Mouse (Mus musculus) frontal cortex, adult 2 months (tissue): ENCODE measurements at regions not wholly inside any gene's neighbourhood (a gene's known extent, or its start where the extent isn't known, plus 50 kb on each side); places are given as distances from the start of the nearest gene placed in this dataset.
A peak's percentile ranks its signal among the peaks of the same experiment; 100 is the strongest.

Source experiments
- DNase-seq, 2 experiments: peaks; one replicate each; pipeline ENCODE4 v3.0.0; 2022; ENCODE audit warnings: low spot score in 1 of 2; ENCODE audit errors: extremely low spot score in 1 of 2

DNA sequence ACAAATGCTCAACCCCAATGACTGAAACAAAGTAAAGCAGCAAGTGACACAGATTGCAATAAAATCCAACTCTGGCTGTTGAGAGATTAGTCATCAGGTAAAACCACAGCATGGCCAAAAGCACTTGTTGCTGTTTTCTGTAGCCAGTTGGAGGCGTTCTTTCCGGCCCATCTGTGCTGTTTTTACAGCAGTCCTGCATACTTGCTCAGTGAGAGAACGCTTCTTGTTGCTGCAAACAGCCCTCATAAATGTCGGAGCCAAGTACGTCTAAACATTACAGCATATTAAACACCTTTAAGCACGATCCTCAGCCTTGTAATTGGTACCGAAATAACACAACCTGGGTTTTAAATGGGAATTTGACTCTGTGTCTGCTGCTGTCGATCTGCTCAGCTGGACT, 65.6 kb upstream of the Hs3st3a1 start:
- peak; percentile 16 to 50 for DNase-seq

DNA sequence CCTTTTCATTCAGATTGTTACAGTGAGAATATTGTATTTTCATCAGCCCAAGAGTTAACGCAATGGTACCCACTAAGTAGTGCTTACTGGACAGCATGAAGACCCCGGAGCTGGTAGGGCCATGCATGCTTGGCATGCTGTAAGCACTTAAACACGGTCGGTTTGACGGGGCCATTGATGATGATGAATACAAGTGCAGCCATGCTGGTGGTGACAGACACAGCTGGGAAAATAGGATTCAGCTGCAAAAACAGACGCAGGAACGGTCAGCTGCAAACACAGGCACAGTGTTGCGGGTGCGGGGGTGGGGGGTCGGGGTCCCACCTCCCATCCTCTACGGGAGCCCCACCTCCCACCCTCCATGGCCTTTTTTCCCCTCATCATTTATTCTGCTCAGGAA, 99.7 kb upstream of the Hs3st3a1 start:
- DNase-seq = no peak

DNA sequence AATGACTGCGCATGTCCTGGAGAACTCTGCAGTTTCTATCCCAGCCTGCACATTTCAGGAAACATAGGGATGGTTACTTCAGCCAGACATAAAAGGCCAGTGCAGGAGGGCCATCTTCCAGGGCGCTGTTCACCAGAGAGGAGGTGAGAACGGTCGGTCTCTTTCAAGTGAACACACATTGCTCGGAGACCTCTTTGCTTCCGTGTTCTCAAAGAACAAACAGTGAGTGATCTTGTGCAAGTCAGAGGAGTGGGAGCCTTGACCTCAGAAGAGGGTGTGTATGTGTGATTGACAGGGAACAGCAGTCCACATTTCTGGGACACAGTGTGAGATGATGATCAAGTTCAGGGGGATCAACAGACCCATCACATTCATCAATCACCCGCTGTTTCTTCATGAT, 102.7 kb upstream of the Hs3st3a1 start:
- no peak for DNase-seq

DNA sequence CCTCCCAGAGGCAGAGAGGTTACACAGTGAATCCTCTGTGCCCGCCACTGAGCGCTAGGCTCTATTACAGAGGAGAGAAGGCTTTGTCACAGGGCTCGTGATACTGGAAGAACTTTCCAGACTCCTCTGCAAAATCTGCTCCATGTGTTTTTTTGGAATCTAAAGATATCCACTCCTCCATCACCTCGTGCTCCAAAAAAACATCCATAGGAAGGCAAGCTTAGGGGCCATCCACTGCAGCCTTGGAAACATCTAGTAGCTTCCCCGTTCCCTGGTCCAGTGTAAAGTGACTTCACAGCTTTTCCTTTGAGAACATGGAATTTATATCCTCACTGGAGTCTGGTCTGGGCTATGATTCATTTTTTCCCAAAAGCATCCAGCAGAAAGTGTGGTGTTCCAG, 103.3 kb upstream of the Hs3st3a1 start:
- peak; percentile 47 to 64 for DNase-seq

DNA sequence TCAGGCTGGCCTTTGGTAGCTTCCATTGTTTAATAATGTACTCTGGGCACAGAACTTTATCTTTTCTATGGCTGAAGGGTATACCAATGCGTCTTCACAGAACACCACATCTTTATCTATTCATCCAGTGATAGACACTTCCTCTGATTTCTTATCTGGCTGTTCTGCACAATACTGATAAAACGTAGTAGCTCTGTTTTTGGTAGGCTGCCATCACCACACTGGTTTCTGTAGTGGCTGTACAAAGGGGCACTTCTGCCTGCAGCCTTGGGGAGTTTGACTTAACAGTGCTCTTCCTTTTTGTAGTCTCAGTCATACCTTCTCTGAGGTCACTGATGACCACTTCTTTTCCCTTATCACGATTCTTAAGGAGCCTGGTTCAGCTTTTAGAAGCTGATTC, 106.0 kb upstream of the Hs3st3a1 start:
- no peak for DNase-seq

DNA sequence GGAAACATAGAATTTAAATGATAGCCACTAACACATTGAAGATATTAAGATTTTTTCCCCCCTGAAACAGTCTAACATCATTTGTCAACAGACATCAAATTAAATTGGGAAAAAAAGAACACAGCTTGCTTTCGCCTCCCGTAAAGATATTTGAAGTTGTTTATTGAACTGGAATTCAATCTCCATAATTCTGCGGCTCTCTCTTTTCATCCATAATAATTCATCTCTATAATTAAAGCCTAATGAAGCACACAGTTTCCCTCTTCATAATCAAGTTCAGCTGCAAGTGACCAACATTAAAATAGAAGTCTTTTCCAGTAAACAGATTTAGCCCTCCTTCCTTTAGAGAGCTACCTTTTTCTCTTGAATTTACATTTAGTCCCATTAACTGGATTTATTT, 107.4 kb upstream of the Hs3st3a1 start:
- DNase-seq = no peak

DNA sequence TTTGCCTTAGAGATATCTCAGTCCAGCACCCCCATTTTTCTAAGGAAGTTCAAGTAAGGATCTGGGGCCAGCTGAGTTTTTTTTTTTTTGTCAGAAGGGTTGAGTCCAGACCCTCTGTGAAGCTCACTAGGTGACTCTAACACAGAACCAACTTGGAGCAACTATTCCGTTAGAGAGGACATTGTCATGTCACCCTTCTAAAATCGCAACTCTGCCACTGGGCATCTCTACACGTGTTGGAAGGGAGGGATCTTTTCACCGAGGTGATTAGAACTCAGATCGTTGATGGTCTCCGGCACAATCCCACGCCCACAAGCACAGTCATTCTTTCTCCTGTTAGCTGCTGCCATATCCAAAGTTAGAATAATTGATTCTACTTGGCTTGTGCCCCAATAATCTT, 108.5 kb upstream of the Hs3st3a1 start:
- no peak for DNase-seq

DNA sequence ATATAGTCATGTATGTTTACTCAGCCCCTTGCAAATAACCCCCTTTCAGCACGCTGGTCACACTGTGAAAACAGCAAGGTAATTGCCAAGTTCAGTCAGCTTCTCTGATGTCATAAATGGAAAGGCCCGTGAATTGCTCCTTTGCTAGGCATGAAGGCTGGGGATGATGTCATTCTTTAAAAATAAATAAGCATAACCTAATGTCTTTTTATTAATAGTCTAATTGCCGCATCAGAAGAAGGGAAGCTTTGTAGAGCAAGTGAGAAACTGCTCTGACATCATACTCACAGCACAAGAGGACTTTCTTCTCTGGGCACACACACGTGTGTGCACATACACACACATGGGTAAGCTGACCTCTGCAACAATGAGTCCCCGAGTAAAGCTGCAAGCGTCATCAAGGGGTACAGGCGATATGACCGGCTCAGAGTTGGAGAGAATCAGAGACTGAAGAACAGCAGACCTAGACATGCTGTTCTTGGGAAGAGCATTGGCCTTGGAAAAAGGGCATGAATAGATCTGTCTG, 113.2 kb upstream of the Hs3st3a1 start:
- no peak for DNase-seq

DNA sequence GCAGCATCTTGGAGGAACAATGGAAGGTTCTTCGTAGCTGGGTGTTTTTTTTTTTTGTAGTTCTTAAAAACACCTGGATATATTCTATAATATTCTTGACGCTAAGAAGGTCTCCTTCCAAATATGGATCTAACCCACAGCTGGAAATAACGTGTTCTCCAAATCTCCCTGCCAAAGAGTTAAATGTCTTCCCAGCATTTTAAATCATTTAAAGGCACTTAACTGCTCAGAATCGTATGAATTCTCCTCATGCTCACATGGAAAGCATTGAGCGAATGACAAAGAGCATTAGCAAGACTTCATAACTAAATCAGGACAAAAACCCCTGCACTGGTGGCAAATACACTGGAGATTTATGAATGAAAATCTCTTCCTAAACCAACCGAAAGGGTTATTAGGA, 117.7 kb upstream of the Hs3st3a1 start:
- DNase-seq = no peak

DNA sequence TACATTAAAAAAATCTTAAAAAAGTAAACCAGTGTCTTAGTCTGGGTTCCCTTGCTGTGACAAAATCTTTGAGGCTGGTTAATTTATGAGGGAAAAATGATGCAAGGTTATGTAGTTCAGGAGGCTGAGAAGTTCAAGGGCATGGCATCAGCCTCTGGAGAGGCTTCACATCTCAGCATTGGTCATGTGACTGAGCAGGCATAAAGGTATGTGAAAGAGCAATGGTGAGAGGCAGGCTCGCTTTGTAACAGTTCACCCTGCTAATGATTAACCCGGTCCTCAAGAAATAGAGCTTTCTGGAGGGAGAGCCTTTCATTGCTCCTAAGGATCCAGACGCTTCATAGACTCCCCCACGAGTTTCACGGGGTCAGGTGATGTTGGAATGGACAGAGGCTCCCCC, 120.1 kb upstream of the Hs3st3a1 start:
- no peak for DNase-seq

DNA sequence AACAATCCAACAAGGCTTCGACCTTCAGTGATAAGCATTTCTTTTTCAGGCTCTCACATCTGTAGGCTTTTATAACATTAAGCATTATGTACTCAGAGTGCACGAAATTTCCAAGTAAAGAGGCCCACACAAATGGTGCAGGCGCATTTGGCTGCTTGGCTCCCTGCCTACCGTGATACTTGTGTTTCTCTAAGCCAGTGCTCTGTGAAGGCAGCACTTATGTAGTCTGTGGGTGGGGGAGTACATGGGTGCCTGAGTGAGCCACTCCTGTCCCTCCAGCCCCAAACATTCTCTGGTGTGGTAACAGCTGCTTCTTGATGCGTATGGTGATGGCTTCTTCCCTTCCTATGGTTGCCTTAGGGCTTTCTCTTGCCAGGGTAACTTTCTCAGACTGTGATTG, 121.9 kb upstream of the Hs3st3a1 start:
- peak in 1 of 2 experiments; percentile 13 for DNase-seq

DNA sequence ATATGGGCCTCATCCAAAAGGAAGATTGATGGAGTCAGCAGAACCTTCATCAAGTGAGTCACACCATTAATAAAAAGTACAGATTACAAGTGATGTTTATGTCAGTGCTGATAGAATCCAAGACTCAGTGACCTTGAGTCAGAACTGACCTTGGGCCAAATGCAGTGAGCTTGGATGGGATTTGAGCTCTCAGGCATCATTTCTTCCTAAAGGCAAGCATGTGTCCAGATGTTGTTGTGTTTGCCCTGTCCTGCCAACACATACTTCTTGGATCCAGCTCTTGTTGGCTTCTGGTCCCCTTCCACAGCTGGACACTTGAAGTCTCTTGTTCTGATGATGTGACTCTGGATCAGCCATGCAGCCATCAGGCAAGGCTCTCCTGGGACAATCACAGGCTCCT, 125.3 kb upstream of the Hs3st3a1 start:
- no peak for DNase-seq

DNA sequence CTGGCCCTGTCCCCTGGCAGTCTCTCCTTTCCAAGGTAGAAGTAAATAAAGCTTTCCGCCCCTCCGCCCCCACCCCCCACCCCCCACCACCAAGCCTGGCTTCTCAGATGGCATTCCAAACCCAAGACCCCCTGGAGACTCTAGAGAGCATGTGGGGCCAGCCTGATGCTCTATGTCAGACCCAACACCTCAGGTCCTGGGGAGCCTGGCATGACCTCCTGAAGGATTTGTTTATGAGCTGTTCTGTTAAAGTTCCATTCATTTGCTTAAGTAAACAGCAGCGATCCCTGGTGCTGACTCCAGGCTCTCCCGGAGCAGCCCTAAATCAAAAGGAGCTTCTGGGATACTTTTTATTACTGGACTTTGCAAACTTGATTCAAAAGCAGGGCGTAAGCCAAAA, 137.3 kb upstream of the Hs3st3a1 start:
- DNase-seq = no peak

DNA sequence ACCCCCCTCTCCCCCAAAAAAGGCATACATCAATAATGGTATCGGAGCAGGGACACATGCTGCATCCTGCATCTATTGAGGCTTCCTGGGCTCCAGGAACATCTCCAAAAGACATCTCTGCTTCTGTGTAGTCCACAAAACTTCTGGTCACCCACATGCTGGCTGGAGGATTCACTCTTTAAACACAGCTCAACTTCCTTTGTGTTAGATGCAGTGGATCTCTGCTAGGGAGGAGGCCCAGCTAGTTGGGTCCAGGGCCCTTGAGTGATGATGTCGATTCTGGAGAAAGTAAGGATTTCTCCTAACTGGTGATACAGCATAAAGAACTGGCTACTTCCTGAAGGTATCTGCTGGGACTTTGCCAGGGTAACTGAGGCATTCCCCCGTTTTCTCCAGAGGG, 146.9 kb upstream of the Hs3st3a1 start:
- no peak for DNase-seq

DNA sequence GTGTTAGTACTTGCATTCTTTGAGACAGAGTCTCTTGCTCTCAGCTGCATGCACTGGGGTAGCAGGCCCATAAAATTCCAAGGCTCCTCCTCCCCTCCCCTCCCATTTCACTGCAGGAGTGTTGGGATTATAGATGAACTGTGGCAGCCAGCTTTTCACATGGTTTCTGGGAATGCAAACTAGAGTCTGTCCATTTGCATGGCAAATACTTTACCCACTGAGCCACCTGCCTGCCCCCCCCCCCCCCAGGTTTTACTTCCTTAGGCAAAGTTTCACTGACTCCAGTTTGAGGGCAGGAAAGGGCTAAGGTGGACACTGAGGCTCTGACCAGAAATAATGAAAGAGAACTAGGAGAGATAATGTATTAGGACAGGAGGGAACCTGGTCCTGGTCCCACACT, 147.6 kb upstream of the Hs3st3a1 start:
- DNase-seq = no peak

DNA sequence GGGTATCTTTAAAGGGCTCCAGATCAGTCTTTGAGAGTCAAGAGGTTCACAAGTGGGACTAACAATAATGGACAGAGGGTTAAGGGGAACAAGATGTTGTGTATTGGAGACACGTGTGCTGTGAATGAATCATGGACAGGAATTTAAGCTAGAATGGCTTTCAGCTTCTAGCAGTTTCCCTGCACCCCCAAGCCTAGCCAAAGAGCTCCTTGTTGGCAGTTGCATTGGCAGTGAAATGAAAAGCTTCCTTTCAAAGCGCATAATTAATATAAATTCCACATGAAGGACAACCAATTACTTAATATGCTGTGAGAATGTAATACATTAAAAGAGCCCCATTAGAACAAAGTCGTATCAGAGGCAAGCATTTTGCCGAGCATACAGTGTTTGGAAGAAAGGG, 153.4 kb upstream of the Hs3st3a1 start:
- no peak for DNase-seq

DNA sequence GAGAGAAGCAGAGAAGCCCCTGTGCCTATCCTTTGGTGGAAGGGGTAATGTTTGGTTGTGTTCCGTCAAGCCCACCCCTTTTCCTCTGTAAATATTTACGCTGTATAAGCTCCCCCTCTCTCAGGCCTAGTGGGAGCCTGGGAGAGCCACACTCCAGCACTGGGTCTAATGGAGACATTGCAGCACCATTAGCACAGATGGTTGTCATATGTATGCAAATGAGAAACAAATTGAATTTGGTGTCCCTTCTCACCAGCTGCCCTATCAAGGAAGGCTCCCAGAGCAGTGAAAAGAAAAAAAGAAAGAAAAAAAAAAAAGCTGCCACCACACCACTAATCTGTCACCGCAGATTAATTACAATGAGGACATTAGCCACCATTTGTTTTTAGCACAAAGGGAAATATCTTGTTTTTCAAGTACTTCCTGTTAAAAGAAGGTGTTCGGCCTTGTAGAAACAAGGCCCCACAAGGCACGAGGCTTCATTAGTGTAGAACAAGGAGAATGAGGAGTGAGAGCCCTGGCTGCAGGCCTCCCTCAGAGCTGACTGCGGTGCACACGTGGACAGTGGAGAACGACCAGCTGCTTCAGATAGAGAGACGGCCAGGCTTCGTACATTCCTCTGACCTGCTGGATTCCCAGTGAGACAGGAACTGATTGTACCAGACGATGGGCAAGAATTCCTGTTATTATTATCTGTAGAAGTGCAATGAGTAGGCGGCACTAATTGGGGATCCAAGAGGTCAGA, 156.7 kb upstream of the Hs3st3a1 start:
- no peak for DNase-seq

DNA sequence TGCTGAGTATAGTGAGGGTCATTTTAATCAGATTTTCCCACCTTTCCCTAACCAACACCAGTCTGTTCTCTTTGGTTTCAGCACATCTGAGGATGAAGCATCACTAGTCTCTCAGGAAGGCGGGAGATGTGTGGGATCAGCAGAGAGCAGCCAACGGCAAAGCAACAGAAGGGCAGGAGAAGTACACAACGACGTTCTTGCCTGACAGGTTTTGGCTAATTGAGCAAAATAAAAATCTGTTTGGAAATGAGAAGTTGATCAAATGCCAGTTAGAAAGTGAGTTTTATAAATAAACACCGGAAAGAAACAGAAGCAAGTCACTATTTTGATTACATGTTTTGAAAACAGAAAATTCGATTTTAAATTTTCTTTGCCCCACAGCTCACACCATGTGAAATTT, 161.4 kb upstream of the Hs3st3a1 start:
- no peak for DNase-seq

DNA sequence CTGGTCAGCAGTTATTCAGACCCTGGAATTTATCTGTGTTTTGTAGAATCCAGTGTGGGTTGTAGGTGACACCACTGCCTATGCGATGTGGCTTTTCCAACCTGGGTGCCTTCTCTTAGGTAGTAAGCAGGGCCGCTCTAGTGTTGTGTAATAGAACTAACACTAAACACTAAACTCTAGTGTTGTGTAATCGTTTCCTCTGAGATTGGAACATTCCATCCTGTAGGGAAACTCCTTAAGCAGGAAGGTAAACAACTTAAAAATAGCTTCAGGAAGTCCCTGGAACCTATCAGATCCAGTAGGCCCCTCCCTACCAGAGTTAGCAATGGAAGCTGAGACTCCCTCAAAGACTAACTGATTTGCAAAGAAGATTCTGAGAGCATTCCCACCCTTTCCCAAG, 161.9 kb upstream of the Hs3st3a1 start:
- no peak for DNase-seq

DNA sequence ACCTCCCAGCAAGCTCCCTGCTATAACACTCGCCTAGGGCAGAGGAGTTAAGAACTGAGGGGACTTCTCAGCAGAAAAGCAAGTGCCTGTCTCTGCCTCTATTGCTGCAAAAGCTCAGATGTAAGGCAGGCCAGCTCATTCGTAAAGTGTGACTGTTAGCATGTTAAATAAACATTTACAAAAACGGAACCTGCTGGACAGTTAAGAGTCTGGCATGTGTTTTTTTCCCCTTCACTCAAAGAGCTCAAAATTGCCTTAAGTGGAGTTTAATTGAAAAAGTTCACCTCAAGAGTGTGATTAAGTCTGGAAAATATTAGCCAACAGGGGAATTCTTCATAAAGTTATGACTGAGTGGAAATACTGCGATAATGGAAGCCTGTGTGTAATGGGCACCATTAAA, 167.0 kb upstream of the Hs3st3a1 start:
- DNase-seq = no peak

DNA sequence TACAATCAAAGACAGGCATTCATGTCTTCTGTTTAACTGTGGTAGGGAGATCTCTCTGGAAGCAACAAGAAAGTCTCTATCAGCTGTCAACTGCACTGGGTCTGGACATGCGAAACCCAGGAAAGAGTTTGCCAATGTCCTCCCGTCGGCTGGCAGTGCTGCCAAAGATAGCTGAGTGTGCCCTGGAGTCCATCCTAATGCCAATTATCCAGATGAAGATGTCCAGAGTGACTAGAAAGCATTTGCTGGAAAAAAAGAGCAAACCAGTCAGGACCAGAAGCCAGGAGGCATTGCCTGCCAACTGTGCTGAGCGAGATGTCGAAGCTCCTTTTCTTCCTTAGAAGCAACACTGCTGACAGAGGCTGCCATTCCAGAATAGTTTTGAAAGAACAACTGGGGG, 167.6 kb upstream of the Hs3st3a1 start:
- DNase-seq = no peak

DNA sequence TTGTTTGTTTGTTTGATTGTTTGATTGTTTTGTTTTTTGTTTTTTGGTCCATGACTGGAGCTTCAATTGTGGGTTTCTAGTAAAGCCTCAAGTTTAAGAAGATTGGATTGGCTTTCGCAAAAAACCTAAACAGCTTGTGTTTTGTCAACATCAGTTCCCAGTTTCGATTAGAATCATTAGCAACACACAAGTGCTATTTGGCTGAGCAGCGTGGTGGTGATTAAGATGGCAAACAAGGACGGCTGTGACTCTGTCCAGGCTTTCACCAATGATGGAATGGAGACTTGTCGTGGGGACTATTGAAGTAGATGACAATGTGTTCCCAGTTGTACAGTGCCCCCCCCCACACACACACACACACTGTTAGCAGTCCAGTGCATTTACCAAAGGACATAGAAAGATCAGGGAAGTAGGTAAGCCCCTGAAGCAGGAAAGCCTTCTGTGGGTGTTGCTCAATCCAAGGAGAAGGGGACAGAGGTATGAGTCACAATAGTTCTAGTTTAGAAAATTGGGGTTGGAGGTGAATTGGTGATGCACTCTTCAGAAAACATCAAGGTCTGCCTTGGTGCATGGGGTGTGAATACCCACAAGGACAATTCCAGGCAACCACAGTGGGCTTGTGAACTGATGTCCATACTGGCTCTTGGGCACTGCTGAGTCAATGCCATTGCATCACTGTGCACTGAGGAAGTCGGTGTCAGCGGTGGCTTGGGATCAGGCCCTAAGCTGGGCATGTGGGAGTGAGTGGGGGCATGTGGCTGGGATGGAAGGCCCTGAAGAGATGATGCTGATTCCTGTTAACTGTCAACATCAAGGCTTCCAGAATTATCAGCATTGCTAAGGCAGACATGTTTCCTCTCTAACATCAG, 174.5 kb upstream of the Cox10 start:
- no peak for DNase-seq
